Mouse (Mus musculus) kidney, postnatal 36 days (tissue): ENCODE measurements around the gene Gsk3a.

Source experiments
- DNase-seq, 2 experiments: peaks; one replicate each; pipeline ENCODE4 v3.0.0; 2021 to 2022; ENCODE audit warnings: mixed read lengths in 2 of 2

Gene Gsk3a

GRCm38 (mm10) chr7:25248018-25248647, 10.5 kb upstream of the Gsk3a start:
- peak in 1 of 2 experiments; percentile 47 for DNase-seq

- DNase-seq, result no peak
These were observed 9.8 kb upstream of the Gsk3a start for GRCm38 (mm10) chr7:25247498-25247897.

GRCm38 (mm10) chr7:25246759-25247137, 9.1 kb upstream of the Gsk3a start:
- DNase-seq, result no peak

DNA sequence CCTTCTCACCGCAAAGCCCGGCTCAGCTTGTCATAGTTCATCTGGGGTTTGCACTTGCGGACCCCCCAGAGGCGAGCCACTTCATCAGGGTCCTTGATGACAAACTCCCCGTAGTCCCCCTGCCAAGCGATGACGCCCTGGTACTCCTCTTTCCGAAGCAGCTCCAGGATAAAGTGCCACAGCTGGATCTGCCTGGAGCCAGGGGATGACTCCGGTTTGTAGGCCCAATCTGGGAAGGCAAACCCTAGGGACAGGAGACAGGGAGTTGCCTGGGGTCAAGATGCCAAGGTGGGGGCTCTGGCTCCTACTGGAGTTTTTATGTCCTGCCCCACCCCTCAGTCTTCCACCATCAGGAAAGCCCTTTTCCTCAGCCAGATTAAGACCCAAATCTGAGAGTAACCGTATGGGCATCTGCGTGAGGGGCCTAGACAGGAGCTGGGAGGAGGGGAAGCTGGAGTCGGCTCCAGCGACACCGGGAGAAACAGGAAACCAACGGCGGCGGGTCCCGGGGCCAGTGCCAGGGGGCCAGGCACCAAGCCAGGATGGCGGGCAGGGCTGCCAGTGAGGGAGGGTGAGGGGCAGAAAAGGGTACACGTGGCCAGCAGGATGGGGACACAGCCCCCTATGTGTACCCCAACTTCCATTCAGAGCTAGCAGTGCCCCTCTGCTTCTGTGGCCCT, 8.6 kb upstream of the Gsk3a start:
- DNase-seq, result peak; percentile 69 to 79

- no peak for DNase-seq
These were observed 7.1 kb upstream of the Gsk3a start for GRCm38 (mm10) chr7:25244562-25245369.

GRCm38 (mm10) chr7:25243361-25243760, 5.7 kb upstream of the Gsk3a start:
- DNase-seq, result no peak

DNA sequence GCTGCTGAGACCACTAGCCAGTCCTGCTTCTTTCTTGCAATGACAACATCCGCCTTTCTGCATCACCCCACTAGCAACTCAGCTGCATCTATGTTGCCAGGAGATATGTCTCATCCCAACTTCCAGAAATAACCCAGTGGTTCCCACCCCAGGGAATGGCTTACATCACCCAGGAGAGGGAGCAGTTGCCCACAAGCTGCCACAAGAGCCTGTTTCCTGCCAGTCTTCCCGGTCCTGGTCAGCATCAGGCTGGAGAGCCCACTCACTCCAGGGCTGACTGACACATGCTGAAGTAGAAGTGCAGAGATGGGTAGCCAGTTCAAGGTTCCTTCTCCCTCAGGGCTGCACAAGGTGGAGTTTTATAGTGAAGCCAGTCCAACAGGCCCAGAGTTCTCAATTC, 3.4 kb upstream of the Gsk3a start:
- peak; percentile 58 to 72 for DNase-seq

- no peak for DNase-seq
These were observed 3.0 kb upstream of the Gsk3a start for GRCm38 (mm10) chr7:25240631-25241030.

DNA sequence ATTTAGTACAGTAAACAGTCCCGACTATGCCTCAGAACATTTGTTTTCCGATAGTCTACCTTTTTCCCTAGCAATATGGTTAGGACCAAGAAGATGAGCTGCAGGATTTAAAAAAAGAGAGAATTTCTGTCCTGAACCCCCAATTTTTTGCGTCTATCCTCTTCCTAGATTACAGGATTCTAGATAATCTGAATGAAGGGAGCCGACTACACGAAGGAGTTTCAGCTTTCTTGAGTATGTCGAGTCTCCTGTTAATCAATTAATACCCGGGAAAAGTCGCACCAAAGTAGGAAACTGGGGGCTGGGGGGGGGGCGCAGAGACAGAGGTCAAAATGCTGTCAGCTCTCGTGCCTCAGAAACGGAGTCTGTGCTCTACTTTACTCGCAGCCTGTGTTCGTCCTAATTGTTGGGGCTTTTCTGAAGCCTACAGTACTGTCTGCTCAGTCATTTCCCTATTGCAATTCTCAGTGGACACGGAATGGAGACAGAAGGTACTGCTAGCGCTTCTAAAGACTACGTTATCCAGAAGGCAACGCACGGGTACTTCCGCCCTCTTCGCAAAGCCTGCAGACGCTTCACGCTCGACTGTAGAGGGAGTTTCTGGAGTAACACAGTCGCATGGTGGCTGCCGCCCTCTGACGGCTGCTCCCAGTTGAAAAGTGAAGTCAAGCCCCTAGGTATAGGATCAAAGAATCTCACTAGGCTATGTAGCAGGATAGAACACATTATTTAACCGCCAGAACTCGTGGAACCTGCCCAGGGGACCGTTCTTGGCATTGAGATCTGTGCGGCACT, 1.4 kb upstream of the Gsk3a start:
- DNase-seq, result peak; percentile 88 to 93

- peak; percentile 94 to 97 for DNase-seq
These were observed 510 bp upstream of the Gsk3a start for GRCm38 (mm10) chr7:25238015-25238706.

DNA sequence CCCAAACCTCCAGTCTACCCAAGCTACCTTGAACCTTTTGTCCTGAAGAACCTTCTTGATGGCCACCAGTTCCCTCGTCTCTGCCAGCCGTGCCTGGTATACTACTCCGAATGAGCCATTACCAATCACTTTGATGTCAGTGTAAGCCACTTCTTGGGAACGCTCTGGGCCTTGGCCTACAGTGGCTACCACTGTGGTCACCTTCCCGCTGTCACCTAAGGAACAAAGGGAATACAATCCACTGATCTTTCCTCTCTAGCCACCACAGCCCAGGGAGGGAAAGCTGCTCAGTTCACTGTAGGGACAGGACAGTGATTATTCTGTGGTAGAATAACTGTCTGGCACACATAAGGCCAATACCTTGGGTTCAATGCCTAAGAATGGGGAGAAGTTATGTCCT, 2.1 kb downstream of the Gsk3a start:
- no peak for DNase-seq

GRCm38 (mm10) chr7:25233061-25233460, 4.6 kb downstream of the Gsk3a start:
- DNase-seq, result no peak

DNA sequence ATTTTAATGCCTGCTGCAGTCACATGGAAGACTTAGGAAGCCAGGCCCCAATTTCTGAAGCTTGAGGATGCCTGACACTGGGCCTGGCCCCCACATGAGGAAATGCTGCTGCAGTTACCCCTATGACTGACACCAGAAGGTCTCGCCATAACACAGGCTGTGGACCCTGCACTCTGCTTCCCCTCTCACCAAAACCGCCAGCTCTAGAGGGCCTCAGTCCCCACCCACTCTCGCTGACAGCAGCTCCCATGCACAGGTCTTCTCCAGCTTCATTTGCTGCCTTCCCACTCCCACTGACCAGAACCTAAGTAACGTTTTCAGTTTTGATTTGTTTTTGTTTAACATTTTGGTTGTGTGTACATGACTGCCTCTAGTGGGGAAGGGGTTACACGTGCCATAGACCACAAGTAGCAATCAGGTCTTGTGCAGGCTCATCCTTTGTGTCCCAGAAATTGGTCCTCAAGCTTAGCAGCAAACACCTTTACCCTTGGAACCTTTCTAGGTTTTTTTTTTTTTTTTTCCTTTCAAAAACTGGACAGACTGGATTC, 5.5 kb downstream of the Gsk3a start:
- DNase-seq, result no peak

GRCm38 (mm10) chr7:25230690-25231285, 6.9 kb downstream of the Gsk3a start:
- DNase-seq, result no peak

DNA sequence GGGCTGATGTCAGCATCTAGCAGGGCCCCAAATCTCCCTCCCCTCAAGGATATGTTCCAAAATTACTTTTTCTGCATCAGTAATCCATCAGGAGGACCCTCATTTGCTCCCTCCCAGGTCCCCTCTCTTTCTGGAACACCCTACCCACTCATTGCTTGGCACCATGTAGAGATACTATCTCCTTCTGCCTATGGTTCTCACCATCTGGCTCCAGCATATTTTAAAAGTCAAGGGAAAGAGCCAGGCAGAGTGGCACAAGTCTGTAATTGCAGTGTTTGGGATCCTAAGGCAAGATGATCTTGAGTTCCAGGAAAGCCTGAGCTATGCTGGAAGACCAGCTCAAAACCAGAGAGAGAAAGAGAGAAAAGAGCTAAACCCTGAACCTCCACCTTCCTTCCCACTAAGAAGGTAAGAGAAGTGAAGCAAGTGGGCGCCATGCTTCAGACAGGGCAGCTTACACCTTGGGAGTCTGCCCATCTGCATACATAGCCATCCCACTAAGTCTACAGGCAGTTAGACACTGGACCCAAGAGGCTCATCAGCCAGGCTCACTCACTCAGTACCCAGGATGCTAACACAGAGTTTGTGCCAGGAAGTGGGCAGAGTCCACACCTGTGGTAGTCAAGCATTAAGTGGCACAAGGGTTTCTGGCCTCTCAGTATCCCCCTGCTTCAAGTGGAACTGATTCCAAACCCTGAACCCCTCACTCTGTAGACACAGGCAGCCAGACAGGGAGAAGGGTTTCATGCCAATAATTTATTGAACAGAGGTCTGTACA, 9.9 kb downstream of the Gsk3a start:
- DNase-seq, result peak; percentile 66 to 75

DNA sequence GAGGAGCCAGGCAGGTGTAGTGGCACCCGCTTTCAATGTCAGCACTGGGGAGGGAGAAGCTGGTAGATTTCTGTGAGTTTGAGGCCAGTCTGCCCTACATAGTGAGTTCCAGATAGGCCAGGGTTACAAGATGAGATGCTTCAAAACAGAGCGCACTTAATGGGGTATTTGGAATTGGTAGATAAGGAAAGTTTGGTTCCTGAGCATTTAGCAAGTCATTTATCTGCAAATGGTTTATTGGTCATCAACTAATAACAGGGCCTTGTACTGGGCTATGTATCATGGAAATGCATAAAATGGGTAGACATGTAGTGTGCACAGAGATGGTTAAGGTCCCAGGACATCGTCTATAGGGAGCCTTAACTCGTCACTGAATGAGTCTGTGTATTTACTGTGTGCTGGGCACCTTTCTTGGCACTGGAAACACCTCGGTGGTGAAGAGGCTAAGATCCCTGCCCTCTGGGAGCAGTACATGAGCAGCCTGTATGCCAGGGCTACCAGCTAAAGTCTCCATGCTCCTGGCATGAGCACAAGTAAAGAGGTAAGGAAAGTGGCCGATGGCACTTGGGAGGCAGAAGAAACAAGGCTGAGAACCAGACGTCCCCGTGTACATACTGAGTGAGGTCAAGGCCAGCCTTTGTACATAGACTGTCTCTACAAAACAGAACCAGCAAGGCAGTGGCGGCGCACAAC, 15.2 kb downstream of the Gsk3a start:
- DNase-seq, result no peak

- peak; percentile 99 for DNase-seq
These were observed 16.4 kb downstream of the Gsk3a start, which contains the start of gene Zfp526 for GRCm38 (mm10) chr7:25221102-25221883. Gene Zfp526, plus strand, starts transcription at chr7:25221425.

DNA sequence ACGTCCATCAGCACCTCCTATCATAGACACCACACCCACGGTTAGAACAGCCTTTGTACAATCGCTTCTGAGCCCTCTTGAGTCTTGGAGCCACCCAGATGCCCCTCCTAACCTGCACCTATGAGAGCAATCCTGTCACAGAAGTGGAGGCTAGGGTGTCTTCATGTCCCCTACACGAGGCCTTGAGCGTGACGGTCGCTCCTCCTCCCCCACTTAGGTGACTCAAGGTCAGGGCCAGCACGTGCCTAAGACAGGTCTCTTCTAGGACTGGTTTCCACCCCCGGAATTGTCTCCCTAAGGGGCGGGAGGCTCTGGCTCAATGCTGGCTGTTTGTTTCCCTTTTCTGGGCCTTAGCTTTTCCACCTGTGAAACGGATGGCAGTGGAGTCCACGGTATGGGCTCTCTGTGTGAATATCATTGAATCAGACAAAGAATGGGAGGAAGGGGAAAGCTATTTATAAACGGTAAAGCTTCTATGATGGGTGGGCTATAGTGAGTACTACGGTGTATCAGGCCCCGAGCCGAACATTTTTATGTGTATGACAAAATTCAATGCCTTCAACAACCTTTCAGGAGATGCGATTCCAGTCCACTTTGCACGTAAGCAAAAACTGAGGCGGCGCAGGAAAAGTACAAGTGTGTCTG, 17.1 kb downstream of the Gsk3a start, which contains the start of gene Dedd2:
Gene Dedd2 (minus strand): TSS at position 159 of the 645 bp plus-strand sequence.
- DNase-seq, result peak; percentile 64 to 67
